8 mouse cellular contexts compared by ENCODE assay signal in the genomic region with DNA sequence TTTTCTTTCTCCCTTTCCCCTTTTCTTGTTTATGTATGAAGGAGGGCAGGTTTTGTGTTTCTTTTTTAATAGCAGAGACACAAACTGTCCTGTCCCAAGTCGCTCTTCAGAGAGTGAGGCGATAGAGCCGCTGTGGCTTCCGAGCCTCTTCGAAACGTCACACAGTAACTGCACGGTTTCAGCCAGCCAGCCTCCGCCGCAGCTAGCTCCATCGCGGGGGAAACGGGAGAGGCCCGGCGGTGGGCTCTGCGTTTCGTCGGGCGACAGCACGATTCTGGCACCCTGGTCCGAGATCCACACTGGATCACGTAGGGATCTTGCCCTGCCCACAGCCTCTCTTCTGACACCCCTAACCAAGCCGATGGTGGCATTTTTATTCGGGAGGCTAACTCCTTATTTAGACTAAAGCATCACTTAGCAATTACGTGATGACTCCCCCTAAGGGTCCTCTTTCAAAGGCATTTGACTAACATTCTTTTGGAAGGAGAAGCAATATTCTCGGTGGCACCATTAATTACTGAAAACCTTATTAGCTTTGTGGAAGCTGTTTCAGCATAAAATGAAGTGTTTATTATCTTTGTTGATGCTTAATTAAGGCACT. TPM values are rescaled to one million over a fixed set of nuclear protein-coding genes. Genes with fewer than 3 reads are reported as not detected.
A peak's percentile ranks its signal among the peaks of the same experiment; 100 is the strongest.
DNase-seq lines count a peak whose midpoint lies in the region; ATAC-seq and TF ChIP-seq lines count a peak whose summit lies in the region.

No protein-coding gene starts in this region.

- ATAC-seq in G1E (ENCODE audit: extremely low read depth, insufficient number of reproducible peaks, low FRiP score, poor library complexity, severe bottlenecking) = no peak
- peak; percentile 48 for ATAC-seq in forebrain, embryonic 11.5 days (replicated peaks; ENCODE audit: low FRiP score)
- peak; percentile 48 for ATAC-seq in hindbrain, embryonic 11.5 days (ENCODE audit: low FRiP score)

- H3K4me2 ChIP-seq in forebrain, embryonic 11.5 days (ENCODE audit: low read depth, low read length, severe bottlenecking) = peak overlapping the region; percentile 83
- peak overlapping the region; percentile 69 for H3K4me2 ChIP-seq in hindbrain, embryonic 11.5 days (replicated peaks; ENCODE audit: low read depth, low read length)

- peaks cover 12% of the 10 kb centered on the region for H3K27me3 ChIP-seq in G1E (ENCODE audit: insufficient read depth, low read length)
- no peaks in the 10 kb centered on the region for H3K27me3 ChIP-seq in forebrain, embryonic 11.5 days (ENCODE audit: control insufficient read depth, insufficient read depth, low read length)
- H3K27me3 ChIP-seq in hindbrain, embryonic 11.5 days (ENCODE audit: control insufficient read depth, insufficient read depth, low read length) = no peaks in the 10 kb centered on the region

- under 1% methylated on average over 25 of the region's 25 CpGs for WGBS in forebrain, embryonic 11.5 days
- under 1% methylated on average over 25 of the region's 25 CpGs for WGBS in hindbrain, embryonic 11.5 days

- H3K4me1 ChIP-seq in G1E (ENCODE audit: insufficient read depth, low read depth, low read length) = peaks cover 11% of the 10 kb centered on the region
- peaks cover 2% of the 10 kb centered on the region; the same call in 1 of the 2 replicates for H3K4me1 ChIP-seq in brown adipose tissue, adult 24 weeks (ENCODE audit: control insufficient read depth, insufficient read depth, insufficient read length, low read length)
- H3K4me1 ChIP-seq in forebrain, embryonic 11.5 days (replicated peaks; ENCODE audit: control insufficient read depth, insufficient read depth, low read length) = no peaks in the 10 kb centered on the region
- no peaks in the 10 kb centered on the region for H3K4me1 ChIP-seq in hindbrain, embryonic 11.5 days (replicated peaks; ENCODE audit: control insufficient read depth, insufficient read depth, low read length)

- TF ChIP-seq CTCF in G1E (IDR thresholded peaks at IDR 0.05; ENCODE audit: low read depth, low read length) = no peak
- TF ChIP-seq CTCF in left cerebral cortex, adult 2 months (IDR thresholded peaks at IDR 0.05) = no peak

- H3K9ac ChIP-seq in forebrain, embryonic 11.5 days (ENCODE audit: low read length) = peak overlapping the region; percentile 60
- H3K9ac ChIP-seq in hindbrain, embryonic 11.5 days (ENCODE audit: low read depth, low read length) = peak overlapping the region; percentile 59

- peak; percentile 38 for DNase-seq in G1E (ENCODE audit: low spot score)
- DNase-seq in forebrain, embryonic 11.5 days (ENCODE audit: low spot score) = peak; percentile 75
- DNase-seq in hindbrain, embryonic 11.5 days (ENCODE audit: low spot score) = peak; percentile 72
- DNase-seq in left cerebral cortex, adult 2 months (ENCODE audit: extremely low spot score in 1 of 2, low spot score in 2 of 2) = peak; percentile 48
- peak; percentile 26 for DNase-seq in lung, postnatal 25 days (ENCODE audit: low spot score)
- peak; percentile 58 for DNase-seq in ovary, postnatal 36 days (ENCODE audit: low spot score)
- DNase-seq in urinary bladder, postnatal 25 days (ENCODE audit: low spot score) = peak; percentile 35

- H3K27ac ChIP-seq in brown adipose tissue, adult 24 weeks (replicated peaks; ENCODE audit: low read depth, low read length) = peak overlapping the region; percentile 81
- H3K27ac ChIP-seq in forebrain, embryonic 11.5 days (ENCODE audit: low read depth, low read length) = no peak overlapping the region
- peak overlapping the region; percentile 52 for H3K27ac ChIP-seq in hindbrain, embryonic 11.5 days (ENCODE audit: low read depth, low read length)
- peak overlapping the region; percentile 92 for H3K27ac ChIP-seq in left cerebral cortex, adult 2 months

- intact Hi-C loops in left cerebral cortex, adult 2 months (cut with DNase I) = loop anchor here (5.0 kb wide), 1 partner anchor 128 kb away; a partner anchor contains a TSS

- peaks cover 27% of the 10 kb centered on the region for H3K36me3 ChIP-seq in G1E (replicated peaks)
- no peaks in the 10 kb centered on the region for H3K36me3 ChIP-seq in forebrain, embryonic 11.5 days (ENCODE audit: control insufficient read depth, insufficient read depth, low read length)
- no peaks in the 10 kb centered on the region for H3K36me3 ChIP-seq in hindbrain, embryonic 11.5 days (ENCODE audit: control insufficient read depth, insufficient read depth, low read length)

- H3K9me3 ChIP-seq in G1E (replicated peaks) = no peaks in the 10 kb centered on the region
- no peaks in the 10 kb centered on the region for H3K9me3 ChIP-seq in forebrain, embryonic 11.5 days (ENCODE audit: control insufficient read depth, low read length)
- H3K9me3 ChIP-seq in hindbrain, embryonic 11.5 days (ENCODE audit: control insufficient read depth, low read length) = no peaks in the 10 kb centered on the region

- peak overlapping the region; percentile 83 for H3K4me3 ChIP-seq in G1E (ENCODE audit: low read depth, low read length)
- peak overlapping the region; percentile 74 for H3K4me3 ChIP-seq in brown adipose tissue, adult 24 weeks (ENCODE audit: insufficient read depth, low read depth, low read length)
- H3K4me3 ChIP-seq in forebrain, embryonic 11.5 days (ENCODE audit: low read depth, low read length) = peak overlapping the region; percentile 45
- peak overlapping the region; percentile 45 for H3K4me3 ChIP-seq in hindbrain, embryonic 11.5 days (ENCODE audit: low read depth, low read length)
- H3K4me3 ChIP-seq in left cerebral cortex, adult 2 months = peak overlapping the region; percentile 94

RNA-seq across cellular contexts. Expression of a gene that starts 0.6 kb away (rescaled TPM):
- 18.7 and 21.9 TPM in 2 replicates for total RNA-seq in G1E (2014; fragmentation: Nextera tagmentation)
- total RNA-seq in G1E (2017) = 18.8 and 20.5 TPM in 2 replicates
- 4.4 and 7.3 TPM in 2 replicates for polyA plus RNA-seq in G1E (2012)
- polyA plus RNA-seq in brown adipose tissue, adult 24 weeks (2012; ENCODE audit: insufficient read depth, insufficient read length, missing spikeins) = 29.9 and 34.6 TPM in 2 replicates
- 19.6 and 22.6 TPM in 2 replicates for polyA plus RNA-seq in forebrain, embryonic 11.5 days (2014; fragmentation: Nextera tagmentation; extraction: Ambion mirVana)
- 21.5 and 26.3 TPM in 2 replicates for polyA plus RNA-seq in hindbrain, embryonic 11.5 days (2014; fragmentation: Nextera tagmentation; extraction: Ambion mirVana)
- total RNA-seq in left cerebral cortex, adult 2 months (2021) = 10 to 100 TPM; 27.5 to 31.5 TPM

RNA-seq across cellular contexts. Expression of a gene that starts 59.6 kb away (rescaled TPM):
- total RNA-seq in G1E (2014; fragmentation: Nextera tagmentation) (59.9 and 73.0 TPM in 2 replicates), G1E (2017) (31.7 and 38.1 TPM in 2 replicates)
- 17.2 and 17.6 TPM in 2 replicates for polyA plus RNA-seq in G1E (2012)
- 42.7 and 44.0 TPM in 2 replicates for polyA plus RNA-seq in brown adipose tissue, adult 24 weeks (2012; ENCODE audit: insufficient read depth, insufficient read length, missing spikeins)
- 62.2 and 66.4 TPM in 2 replicates for polyA plus RNA-seq in forebrain, embryonic 11.5 days (2014; fragmentation: Nextera tagmentation; extraction: Ambion mirVana)
- 56.4 and 57.8 TPM in 2 replicates for polyA plus RNA-seq in hindbrain, embryonic 11.5 days (2014; fragmentation: Nextera tagmentation; extraction: Ambion mirVana)
- 10 to 100 TPM; 38.5 to 39.2 TPM for total RNA-seq in left cerebral cortex, adult 2 months (2021)

RNA-seq across cellular contexts. Expression of a gene that starts 59.8 kb away (rescaled TPM):
- total RNA-seq in G1E (2014; fragmentation: Nextera tagmentation) (11.7 and 13.7 TPM in 2 replicates), G1E (2017) (8.6 and 10.6 TPM in 2 replicates)
- 0.25 and 0.29 TPM in 2 replicates for polyA plus RNA-seq in G1E (2012)
- polyA plus RNA-seq in brown adipose tissue, adult 24 weeks (2012; ENCODE audit: insufficient read depth, insufficient read length, missing spikeins) = 7.5 and 9.3 TPM in 2 replicates
- polyA plus RNA-seq in forebrain, embryonic 11.5 days (2014; fragmentation: Nextera tagmentation; extraction: Ambion mirVana) = 13.9 TPM in 2 replicates
- 13.5 and 17.2 TPM in 2 replicates for polyA plus RNA-seq in hindbrain, embryonic 11.5 days (2014; fragmentation: Nextera tagmentation; extraction: Ambion mirVana)
- 1 to 10 TPM; 5.3 to 6.8 TPM for total RNA-seq in left cerebral cortex, adult 2 months (2021)
